Mouse (Mus musculus): Measurements from ENCODE around the gene Rinl. TPM values are rescaled to one million over a fixed set of nuclear protein-coding genes. Genes with fewer than 3 reads are reported as not detected.

Rinl gene
- total RNA-seq, 4 experiments from 2014 or later = 0.27 to 0.70 (median 0.56) TPM; not detected in 1

GRCm38 (mm10) chr7:28808957-28809393 is 20.2 kb downstream of the Rinl start:
- peak; percentile 94 to 95 for DNase-seq (ENCODE audit: low spot score in 2 of 2)

DNA sequence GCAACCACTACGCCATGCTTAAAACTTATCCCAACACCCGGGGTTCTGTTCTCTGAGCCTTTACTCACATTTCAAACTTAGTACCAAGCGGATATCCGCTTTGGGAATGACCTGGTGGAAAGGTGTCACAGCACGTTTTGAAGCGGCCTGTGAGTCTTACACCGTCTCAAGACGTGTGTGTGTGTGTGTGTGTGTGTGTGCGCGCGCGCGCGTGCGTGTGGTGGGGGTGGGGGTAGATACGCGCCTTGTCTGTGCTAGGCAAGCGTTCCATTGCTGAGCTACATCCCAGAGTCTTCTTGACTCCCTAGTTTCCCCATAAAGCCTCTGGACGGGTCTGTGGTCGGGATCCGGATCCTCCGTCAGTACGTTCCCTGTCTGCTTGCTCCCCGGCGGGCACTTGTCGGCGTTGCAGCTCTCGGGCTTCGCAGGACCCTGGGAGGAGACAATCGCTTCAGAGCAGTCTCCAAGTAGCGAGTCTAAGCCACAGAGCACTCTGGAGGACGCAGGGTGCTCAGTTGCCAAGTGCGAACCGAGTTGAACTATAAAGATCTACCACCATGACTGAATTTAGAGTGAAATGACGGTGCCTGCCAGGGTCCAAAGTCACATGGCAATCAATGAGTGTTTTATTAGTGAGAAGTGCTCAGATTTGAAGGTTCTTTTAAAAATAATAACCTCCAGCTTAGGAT is 20.8 kb downstream of the Rinl start:
- peak; percentile 41 to 54 for DNase-seq (ENCODE audit: low spot score in 2 of 2)

DNA sequence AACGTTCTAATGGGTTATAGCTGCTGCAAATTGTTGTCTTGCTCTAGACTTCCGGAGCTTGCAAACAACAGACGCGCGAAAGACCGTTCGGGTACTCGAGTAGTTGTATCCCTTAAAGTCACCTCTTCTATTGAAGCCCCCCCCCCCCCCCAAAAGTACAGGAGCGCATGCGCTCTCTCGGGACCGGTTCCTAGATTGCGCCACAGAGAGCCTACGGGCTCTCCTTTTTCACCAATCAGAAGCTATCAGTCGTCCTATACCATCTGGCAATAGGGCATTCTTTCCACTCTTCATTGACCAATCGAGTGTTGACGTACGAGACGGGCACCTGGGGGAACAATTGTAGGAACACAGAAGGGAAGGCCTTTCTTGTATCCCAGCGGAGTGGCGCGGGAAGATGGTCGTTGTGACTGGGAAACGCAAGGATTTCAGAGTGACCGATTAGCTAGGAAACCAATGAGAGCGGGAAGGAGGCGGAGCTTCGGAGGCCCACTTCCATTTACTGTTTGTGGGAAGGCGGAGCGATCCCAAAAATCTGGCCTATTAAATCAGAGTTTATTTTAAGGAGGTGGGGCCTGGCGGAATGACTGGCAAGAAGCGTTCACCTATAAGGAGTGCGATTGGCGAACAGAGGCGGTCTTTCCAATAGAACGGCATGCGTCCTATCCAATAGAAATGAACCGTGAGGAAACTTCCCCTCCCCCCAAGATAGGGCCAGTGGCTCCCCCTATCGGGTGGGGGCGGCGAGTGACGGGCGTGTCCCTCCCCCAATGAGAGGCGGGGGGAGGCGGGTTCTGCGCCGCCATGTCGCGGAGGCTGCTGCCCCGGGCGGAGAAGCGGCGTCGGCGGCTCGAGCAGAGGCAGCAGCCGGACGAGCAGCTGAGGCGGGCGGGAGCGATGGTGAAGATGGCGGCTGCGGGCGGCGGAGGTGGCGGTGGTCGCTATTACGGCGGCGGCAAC is 21.6 kb downstream of the Rinl start:
- peak; percentile 98 for DNase-seq (ENCODE audit: low spot score in 2 of 2)

DNA sequence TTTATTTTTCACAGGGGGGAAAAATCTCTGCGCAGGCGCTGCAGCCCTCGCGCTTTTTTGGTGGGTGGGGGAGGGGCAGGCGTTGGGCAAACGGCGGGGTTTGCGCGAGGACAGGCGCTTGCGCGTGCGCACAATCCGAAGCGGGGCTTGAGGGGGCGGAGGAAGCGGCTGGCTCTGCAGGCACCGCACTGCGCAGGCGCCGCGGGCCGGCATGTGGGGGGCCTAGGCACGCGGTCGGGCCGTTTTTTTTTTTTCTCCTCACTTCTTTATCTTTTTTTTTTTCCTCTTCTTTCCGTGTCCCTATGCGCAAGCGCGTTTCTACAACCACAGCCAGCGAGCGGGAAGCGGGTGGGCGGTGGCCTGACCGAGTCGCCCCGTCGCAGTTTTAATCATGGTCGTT is 22.5 kb downstream of the Rinl start:
- peak; percentile 69 to 88 for DNase-seq (ENCODE audit: low spot score in 2 of 2)

- DNase-seq (ENCODE audit: low spot score in 2 of 2) = no peak
Measured at GRCm38 (mm10) chr7:28811640-28812275, 23.0 kb downstream of the Rinl start.

- no peak for DNase-seq (ENCODE audit: low spot score in 2 of 2)
Measured at GRCm38 (mm10) chr7:28812436-28812835, 23.7 kb downstream of the Rinl start.

- no peak for DNase-seq (ENCODE audit: low spot score in 2 of 2)
Measured at GRCm38 (mm10) chr7:28812949-28813348, 24.2 kb downstream of the Rinl start.

DNA sequence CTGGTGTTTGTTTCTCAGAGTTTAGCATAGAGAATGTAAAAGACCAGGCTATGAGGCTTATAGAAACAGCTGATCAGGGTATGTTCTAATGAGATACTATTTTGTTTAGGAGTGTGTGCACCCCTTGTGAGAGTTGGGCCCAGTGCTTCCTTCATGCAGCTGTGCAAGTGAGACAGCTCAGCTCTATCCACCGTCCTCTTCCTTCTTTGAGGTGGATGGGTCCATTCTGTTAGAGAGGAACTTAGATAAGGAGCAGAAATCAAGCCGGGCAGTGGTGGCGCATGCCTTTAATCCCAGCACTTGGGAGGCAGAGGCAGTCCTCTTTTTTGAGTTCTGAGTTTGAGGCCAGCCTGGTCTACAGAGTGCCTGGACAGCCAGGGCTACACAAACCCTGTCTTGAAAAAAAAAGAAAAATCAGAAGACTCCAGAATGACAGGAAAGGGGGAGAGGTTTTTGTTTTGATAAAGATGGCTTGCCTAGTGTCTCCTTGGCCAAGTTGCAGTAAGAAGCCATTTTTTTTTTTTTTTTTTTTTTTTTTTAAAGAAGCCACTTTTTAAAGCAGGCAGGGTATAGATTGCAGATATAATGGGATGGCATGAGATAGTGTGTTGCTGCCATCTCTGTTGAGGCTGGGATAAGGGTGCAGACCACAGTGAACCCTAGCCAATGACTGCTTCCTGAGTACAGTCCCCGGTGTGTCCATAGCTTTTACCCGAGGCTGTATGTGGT is 25.7 kb downstream of the Rinl start:
- no peak for DNase-seq (ENCODE audit: low spot score in 2 of 2)

- no peak for DNase-seq (ENCODE audit: low spot score in 2 of 2)
Measured at GRCm38 (mm10) chr7:28815230-28815629, 26.5 kb downstream of the Rinl start.

DNA sequence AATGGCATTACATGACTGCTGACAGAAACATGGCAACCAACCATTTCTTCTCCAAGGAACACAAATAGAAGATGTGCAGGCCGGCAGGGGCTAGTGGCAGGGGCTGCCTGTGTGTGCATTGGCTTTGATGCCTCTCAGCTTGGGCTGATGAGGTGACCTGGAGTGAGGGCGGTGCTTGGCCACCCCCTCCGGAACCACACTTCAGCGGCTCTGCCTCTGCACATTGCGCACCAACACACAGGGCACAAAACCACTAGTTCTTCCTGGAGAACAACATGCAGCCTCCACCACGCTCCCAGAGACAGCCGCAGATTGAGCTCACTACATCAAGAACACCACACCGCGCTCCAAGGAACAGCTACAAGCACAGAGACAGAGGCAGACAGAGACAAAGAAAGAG is 27.4 kb downstream of the Rinl start:
- no peak for DNase-seq (ENCODE audit: low spot score in 2 of 2)

DNA sequence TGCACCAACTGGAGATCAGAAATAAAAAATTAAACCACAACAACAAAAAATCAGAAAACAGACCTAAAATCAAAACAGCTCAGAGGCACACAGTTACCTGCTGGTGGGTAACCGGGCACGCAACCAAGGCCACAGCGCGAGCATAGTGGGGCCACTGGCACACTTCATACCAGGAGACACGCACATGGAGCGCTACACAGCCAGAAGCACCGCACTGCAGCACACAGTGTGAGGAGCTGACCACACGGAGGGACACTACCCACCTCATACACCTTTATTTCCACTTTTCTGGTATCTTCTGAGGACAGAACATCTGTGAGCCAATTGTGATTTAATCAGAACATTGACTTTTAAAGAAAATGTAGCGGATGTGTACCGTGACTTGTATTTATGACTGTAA is 28.2 kb downstream of the Rinl start:
- DNase-seq (ENCODE audit: low spot score in 2 of 2) = no peak

DNA sequence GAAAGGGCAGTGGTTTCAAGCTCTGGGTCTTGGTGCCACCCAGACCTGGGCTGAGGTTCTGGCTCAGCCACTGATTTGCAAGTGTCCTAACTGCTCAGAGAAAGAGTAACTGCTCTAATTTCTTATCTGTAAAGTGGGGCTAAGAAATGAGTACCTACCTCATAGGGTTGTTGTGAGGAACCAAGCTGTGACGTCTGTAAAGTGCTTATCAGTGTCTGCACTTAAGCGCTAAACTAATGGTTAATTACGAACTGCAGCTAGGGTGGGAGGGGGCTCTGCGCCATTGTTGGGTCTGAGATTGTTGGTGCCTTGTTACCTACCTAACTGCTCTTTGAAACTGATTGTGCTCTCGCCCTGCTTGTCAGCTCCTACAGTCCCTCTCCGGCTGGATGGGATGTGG is 28.8 kb downstream of the Rinl start:
- no peak for DNase-seq (ENCODE audit: low spot score in 2 of 2)

DNA sequence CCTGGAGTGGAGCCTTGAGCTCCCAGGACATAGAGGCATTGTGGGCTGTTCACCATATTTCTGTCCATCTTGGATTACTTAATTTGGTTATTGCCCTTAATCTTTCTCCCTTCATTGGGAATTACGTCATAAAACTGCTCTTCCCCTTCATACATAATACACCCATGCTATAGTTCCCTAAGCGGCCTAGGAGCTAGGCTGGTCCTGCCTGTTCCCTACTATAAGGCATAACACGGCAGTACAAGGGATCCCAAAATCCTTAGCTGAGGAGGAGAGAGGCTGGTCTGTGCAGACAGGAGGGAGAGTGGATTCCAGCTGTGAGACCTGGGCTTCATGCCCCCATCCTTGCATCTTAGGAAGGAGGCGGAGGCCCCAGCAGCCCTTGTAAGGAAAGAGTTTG is 29.2 kb downstream of the Rinl start:
- DNase-seq (ENCODE audit: low spot score in 2 of 2) = no peak

DNA sequence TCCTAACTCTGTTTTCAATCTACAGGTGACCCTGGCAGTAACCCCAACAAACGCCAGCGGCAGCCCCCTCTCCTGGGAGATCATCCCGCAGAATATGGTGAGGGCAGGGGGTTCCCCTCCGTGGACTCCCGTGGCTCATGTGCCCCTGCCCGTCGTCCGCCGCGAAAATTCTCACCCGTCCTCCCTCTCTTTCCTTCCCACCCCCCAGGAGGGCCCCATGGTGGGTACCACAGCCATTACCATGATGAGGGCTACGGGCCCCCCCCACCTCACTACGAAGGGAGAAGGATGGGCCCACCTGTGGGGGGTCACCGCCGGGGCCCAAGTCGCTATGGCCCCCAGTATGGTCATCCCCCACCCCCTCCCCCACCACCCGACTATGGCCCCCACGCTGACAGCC is 29.7 kb downstream of the Rinl start:
- DNase-seq (ENCODE audit: low spot score in 2 of 2) = no peak

GRCm38 (mm10) chr7:28818861-28819452 is 30.2 kb downstream of the Rinl start:
- no peak for DNase-seq (ENCODE audit: low spot score in 2 of 2)

GRCm38 (mm10) chr7:28819571-28819970 is 30.8 kb downstream of the Rinl start:
- no peak for DNase-seq (ENCODE audit: low spot score in 2 of 2)

- no peak for DNase-seq (ENCODE audit: low spot score in 2 of 2)
Measured at GRCm38 (mm10) chr7:28820358-28821260, 31.8 kb downstream of the Rinl start.

GRCm38 (mm10) chr7:28821261-28821831 is 32.6 kb downstream of the Rinl start:
- peak; percentile 40 to 48 for DNase-seq (ENCODE audit: low spot score in 2 of 2)

GRCm38 (mm10) chr7:28822556-28822955 is 33.8 kb downstream of the Rinl start:
- DNase-seq (ENCODE audit: low spot score in 2 of 2) = no peak

Data from gastrocnemius, adult 8-10 months (tissue).